Mouse (Mus musculus): ENCODE results near the gene Ppara. TPM values are rescaled to one million over a fixed set of nuclear protein-coding genes. Genes with fewer than 3 reads are reported as not detected.

Gene Ppara
- total and polyA plus RNA-seq, 3 experiments = 0.27 to 0.78 TPM; not detected in 1

- Histone ChIP-seq H3K27ac (ENCODE audit: control insufficient read depth, low read depth, low read length) (no peak overlapping the region), H3K9me3 (replicated peaks; ENCODE audit: insufficient read depth, low read length) (no peaks in the 10 kb centered on the region), H3K27me3 (ENCODE audit: control insufficient read depth in 1 of 2, insufficient read depth in 2 of 2, low read length in 2 of 2) (no peaks in the 10 kb centered on the region), H3K9ac (ENCODE audit: control insufficient read depth, low read depth, low read length, poor library complexity, severe bottlenecking) (no peak overlapping the region), H3K4me3 (ENCODE audit: control insufficient read depth in 1 of 2, insufficient read depth in 1 of 2, low read depth in 2 of 2, low read length in 2 of 2) (no peak overlapping the region), H3K4me1 (ENCODE audit: control insufficient read depth in 1 of 2, insufficient read depth in 2 of 2, low read length in 2 of 2) (no peaks in the 10 kb centered on the region), H3K79me2 (ENCODE audit: control insufficient read depth, insufficient read depth, low read length, poor library complexity) (no peaks in the 10 kb centered on the region), H3K36me3 (ENCODE audit: control insufficient read depth in 1 of 2, insufficient read depth in 2 of 2, low read length in 2 of 2) (no peaks in the 10 kb centered on the region)
- TF ChIP-seq GATA1 (IDR thresholded peaks at IDR 0.05; ENCODE audit: low read depth, low read length) = no peak
- peak; percentile 66 for TF ChIP-seq SMC3 (IDR thresholded peaks at IDR 0.05; ENCODE audit: low read depth, low read length)
- peak; percentile 54 to 81 (median 60) for TF ChIP-seq CTCF (IDR thresholded peaks at IDR 0.05 in 2 of 3, conservative IDR thresholded peaks at IDR 0.05 in 1 of 3; ENCODE audit: control insufficient read depth in 1 of 3, insufficient read depth in 1 of 3, low read depth in 2 of 3, low read length in 3 of 3, poor library complexity in 1 of 3, severe bottlenecking in 1 of 3)
- no peak for TF ChIP-seq UBTF (IDR thresholded peaks at IDR 0.05; ENCODE audit: borderline replicate concordance, insufficient read depth, low read depth, low read length)
- no peak for TF ChIP-seq ETS1 (IDR thresholded peaks at IDR 0.05; ENCODE audit: low read depth, low read length)
- peak; percentile 43; the same call in 1 of the 2 replicates for TF ChIP-seq BHLHE40 (IDR thresholded peaks at IDR 0.05; ENCODE audit: borderline replicate concordance, low read depth, low read length)
- TF ChIP-seq USF1 (IDR thresholded peaks at IDR 0.05; ENCODE audit: low read depth, low read length) = no peak
- peak; percentile 70 for TF ChIP-seq CHD2 (IDR thresholded peaks at IDR 0.05; ENCODE audit: low read length)
- DNase-seq (ENCODE audit: low read depth, low spot score) = peak; percentile 31
Observed at GRCm38 (mm10) chr15:85840983-85841382, 106.2 kb downstream of the Ppara start.

GRCm38 (mm10) chr15:85841796-85842360 lies 107.1 kb downstream of the Ppara start:
- H3K27me3 ChIP-seq (ENCODE audit: control insufficient read depth in 1 of 2, insufficient read depth in 2 of 2, low read length in 2 of 2) = no peaks in the 10 kb centered on the region
- no peaks in the 10 kb centered on the region for H3K9me3 ChIP-seq (replicated peaks; ENCODE audit: insufficient read depth, low read length)
- no peak overlapping the region for H3K9ac ChIP-seq (ENCODE audit: control insufficient read depth, low read depth, low read length, poor library complexity, severe bottlenecking)
- H3K4me1 ChIP-seq (ENCODE audit: control insufficient read depth in 1 of 2, insufficient read depth in 2 of 2, low read length in 2 of 2) = no peaks in the 10 kb centered on the region
- DNase-seq (ENCODE audit: low read depth, low spot score) = no peak
- H3K79me2 ChIP-seq (ENCODE audit: control insufficient read depth, insufficient read depth, low read length, poor library complexity) = no peaks in the 10 kb centered on the region
- no peak overlapping the region for H3K4me3 ChIP-seq (ENCODE audit: control insufficient read depth in 1 of 2, insufficient read depth in 1 of 2, low read depth in 2 of 2, low read length in 2 of 2)
- H3K27ac ChIP-seq (ENCODE audit: control insufficient read depth, low read depth, low read length) = no peak overlapping the region
- TF ChIP-seq GABPA (IDR thresholded peaks at IDR 0.05; ENCODE audit: low read depth, low read length) (no peak), UBTF (IDR thresholded peaks at IDR 0.05; ENCODE audit: borderline replicate concordance, insufficient read depth, low read depth, low read length) (no peak), MEF2A (IDR thresholded peaks at IDR 0.05; ENCODE audit: extremely low read depth, insufficient replicate concordance, low read depth, low read length, poor library complexity, severe bottlenecking) (no peak), GATA1 (IDR thresholded peaks at IDR 0.05; ENCODE audit: low read depth, low read length) (no peak), TAL1 (IDR thresholded peaks at IDR 0.05; ENCODE audit: low read length) (no peak), EP300 (IDR thresholded peaks at IDR 0.05; ENCODE audit: low read depth in 1 of 2, low read length in 2 of 2) (no peak), CHD2 (IDR thresholded peaks at IDR 0.05; ENCODE audit: low read length) (no peak), ELF1 (IDR thresholded peaks at IDR 0.05; ENCODE audit: low read depth, low read length) (no peak), TBP (IDR thresholded peaks at IDR 0.05; ENCODE audit: low read depth, low read length) (no peak), KAT2A (conservative IDR thresholded peaks at IDR 0.05; ENCODE audit: low read depth, low read length) (no peak), JUND (IDR thresholded peaks at IDR 0.05; ENCODE audit: low read depth, low read length) (no peak), SIN3A (IDR thresholded peaks at IDR 0.05; ENCODE audit: low read length) (no peak), NELFE (IDR thresholded peaks at IDR 0.05; ENCODE audit: low read depth, low read length) (no peak), POLR2AphosphoS5 (IDR thresholded peaks at IDR 0.05; ENCODE audit: borderline replicate concordance, low read depth, low read length) (no peak), NRF1 (IDR thresholded peaks at IDR 0.05; ENCODE audit: insufficient read depth, low read depth, low read length, poor library complexity, severe bottlenecking) (no peak), POLR2AphosphoS2 (IDR thresholded peaks at IDR 0.05; ENCODE audit: low read length) (no peak), CTCF (IDR thresholded peaks at IDR 0.05 in 2 of 3, conservative IDR thresholded peaks at IDR 0.05 in 1 of 3; ENCODE audit: control insufficient read depth in 1 of 3, insufficient read depth in 1 of 3, low read depth in 2 of 3, low read length in 3 of 3, poor library complexity in 1 of 3, severe bottlenecking in 1 of 3) (no peak)
- H3K36me3 ChIP-seq (ENCODE audit: control insufficient read depth in 1 of 2, insufficient read depth in 2 of 2, low read length in 2 of 2) = no peaks in the 10 kb centered on the region

Data from MEL (cell line).